Mouse (Mus musculus) cortical plate, adult 2 months (tissue): Measurements from ENCODE around the gene Nbea.

ENCODE experiments used
- CTCF ChIP-seq: fragments of 200-500 bp; IDR thresholded peaks from 2 replicates; pipeline ENCODE4 v1.5.1; 2011; ENCODE audit warnings: mild to moderate bottlenecking, control low read depth, low read length; ENCODE audit not compliant: insufficient read depth; ENCODE audit errors: extremely low read depth
- POLR2A ChIP-seq: fragments of 200-500 bp; IDR thresholded peaks from 2 replicates; pipeline ENCODE4 v1.6.1; 2011; ENCODE audit warnings: mild to moderate bottlenecking, low read length, control low read depth; ENCODE audit not compliant: insufficient read depth; ENCODE audit errors: extremely low read depth

- TF ChIP-seq POLR2A: no peak
- no peak for TF ChIP-seq CTCF
Observed at GRCm38 (mm10) chr3:55646437-55646836, 537.1 kb downstream of the Nbea start.
